Mouse (Mus musculus) heart, adult 18-20 months (tissue): ENCODE measurements at regions not wholly inside any gene's neighbourhood (a gene's known extent, or its start where the extent isn't known, plus 50 kb on each side); places are given as distances from the start of the nearest gene placed in this dataset.

Experiments used
- DNase-seq, 2 experiments: peaks; one replicate each; pipeline ENCODE4 v3.0.0; 2021 to 2022; ENCODE audit warnings: mixed read lengths in 1 of 2

DNA sequence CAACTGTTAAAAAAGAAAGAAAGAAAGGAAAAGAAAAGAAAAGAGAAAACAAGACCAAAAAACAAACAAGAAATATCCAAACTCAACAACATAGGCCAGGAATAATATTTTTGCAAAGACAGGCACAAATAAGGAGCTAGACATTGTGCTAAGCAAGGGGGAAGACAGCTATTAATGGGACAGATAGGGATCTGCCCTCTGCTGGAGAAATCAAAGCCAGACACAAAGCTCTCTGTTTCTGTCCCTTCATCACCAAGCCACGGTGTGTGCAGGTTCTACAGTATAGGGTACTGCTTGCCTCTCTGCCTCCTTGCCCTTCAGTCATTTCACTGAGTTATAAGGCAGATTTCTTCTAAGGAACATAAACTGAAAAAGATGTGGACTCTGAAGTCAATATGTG is 57.8 kb upstream of the Chchd3 start:
- no peak for DNase-seq

DNA sequence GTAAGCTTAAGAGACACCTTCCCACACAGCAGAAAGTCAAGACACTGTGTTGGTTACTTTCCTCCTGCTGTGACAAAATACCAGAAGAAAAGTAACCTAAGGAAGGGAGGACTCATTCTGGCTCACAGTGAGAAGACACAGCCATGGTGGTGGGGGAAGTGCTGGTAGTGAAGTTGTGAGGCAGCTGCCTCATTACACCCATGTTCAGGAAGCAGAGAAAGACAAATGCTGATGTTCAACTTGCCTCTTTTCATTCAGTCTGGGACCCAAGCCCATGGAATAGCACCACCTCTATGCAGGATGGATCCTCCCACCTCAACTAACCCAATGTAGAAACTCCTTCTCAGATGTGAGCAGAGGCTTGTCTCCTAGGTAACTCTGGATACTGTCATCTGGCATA is 60.5 kb upstream of the Chchd3 start:
- DNase-seq: no peak

DNA sequence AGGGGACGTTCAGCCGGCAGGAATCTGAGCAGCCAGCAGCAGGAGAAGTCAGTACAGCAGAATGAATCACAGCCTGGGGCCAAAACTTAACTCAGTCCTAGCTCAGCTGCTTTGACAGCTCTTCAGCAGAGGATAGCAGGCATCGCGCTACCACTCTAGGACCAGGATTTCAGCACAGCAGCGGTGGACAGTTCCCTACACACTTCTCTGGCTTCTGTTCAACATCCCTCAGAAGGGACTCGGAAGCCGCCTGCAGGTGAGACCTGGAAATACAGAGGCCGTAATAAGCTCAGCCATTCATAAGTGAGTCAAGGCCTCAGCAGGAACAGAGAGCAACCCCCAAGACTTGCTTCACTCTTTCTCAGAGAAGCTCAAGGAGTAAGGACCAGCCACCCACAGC is 66.5 kb upstream of the Chchd3 start:
- DNase-seq: peak; percentile 44 to 84

DNA sequence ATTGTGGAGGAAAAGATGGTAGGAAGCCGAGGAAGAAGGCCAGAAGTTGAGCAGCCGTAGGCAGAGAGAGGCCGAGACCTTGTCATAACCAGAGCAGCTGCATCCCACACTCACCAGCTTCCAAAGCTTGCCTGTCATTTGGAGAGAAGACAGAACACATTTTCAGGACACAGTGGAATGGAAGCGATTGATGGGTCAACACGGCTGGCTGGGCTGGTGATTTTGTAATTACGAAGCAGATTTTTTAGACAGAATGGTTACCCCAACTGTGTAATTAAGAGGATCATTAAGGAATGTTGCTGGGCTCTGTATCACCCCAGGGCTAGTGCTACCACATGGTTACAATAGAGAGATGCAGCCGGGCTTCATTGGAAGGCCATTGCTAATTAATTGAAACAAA is 76.8 kb upstream of the Chchd3 start:
- no peak for DNase-seq

DNA sequence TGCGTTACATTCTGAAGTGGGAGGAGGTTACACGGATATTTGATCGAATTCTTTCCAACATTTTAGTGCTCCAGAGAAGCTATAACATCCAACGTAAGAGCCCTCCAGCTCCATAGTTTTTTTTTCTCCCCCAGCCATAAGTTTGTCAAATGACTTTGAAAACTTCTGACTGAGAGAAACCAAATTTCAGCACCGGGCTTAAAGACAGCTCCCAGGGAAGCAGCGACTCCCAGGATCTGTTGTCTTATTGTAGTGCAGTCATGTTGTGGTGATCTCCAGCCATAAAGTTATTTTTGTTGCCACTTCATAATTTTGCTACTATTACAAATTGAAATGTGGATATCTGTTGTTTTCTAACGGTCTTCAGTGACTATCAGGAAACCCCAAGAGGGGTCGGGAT is 77.8 kb upstream of the Chchd3 start:
- DNase-seq: peak in 1 of 2 experiments; percentile 3

DNA sequence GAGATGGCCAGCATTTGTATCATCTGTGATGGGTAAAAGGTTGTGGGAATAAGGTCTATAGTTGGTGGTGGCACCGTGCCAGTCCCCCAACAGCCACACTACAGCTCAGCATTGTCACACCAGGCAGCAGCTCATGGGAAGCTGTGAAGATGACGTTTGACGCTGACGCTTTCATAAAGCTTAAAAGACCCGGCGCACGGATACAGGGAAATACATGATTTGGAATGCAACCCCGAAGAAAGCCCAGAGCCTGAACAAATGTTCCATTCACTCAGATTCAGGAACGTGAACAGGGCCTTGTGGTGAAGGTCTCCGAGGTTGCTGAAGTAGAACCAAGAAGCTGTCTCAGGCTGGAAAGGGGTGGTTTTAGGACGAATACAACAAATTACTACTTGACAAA is 82.4 kb upstream of the Exoc4 start:
- no peak for DNase-seq

DNA sequence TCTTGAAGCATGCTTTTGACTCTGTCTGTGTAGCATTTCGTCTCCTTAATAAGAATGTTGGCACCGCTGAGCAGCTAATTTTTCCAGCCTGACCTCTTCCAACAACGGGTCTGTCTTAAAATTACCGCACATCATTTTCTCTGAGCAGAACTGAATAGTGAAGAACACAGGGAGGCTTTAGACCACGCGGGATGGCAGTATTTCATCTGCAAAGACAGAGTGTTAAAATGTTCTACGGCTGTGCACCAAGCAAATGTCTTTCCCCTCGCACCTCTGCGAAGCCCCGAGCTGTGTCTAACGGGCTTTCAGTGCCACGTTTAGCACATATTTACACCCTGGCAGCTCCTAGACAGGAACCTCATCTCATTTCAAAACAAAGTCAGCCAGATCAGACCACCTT is 75.3 kb upstream of the Exoc4 start:
- no peak for DNase-seq

DNA sequence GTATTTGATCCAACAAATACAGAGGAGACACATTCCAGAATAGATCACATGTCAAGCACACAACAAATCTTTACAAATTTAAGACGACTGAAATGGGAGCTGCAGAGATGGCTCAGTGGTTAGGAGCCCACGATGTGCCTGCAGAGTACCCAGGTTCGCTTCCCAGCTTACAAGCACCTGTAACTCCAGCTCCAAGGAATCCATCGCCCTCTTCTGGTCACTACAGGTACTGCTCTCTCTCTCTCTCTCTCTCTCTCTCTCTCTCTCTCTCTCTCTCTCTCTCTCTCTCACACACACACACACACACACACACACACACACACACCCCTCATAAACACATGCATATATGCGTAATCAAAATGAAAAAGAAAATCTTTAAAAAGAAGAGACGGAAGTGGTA is 74.3 kb upstream of the Exoc4 start:
- DNase-seq: no peak

DNA sequence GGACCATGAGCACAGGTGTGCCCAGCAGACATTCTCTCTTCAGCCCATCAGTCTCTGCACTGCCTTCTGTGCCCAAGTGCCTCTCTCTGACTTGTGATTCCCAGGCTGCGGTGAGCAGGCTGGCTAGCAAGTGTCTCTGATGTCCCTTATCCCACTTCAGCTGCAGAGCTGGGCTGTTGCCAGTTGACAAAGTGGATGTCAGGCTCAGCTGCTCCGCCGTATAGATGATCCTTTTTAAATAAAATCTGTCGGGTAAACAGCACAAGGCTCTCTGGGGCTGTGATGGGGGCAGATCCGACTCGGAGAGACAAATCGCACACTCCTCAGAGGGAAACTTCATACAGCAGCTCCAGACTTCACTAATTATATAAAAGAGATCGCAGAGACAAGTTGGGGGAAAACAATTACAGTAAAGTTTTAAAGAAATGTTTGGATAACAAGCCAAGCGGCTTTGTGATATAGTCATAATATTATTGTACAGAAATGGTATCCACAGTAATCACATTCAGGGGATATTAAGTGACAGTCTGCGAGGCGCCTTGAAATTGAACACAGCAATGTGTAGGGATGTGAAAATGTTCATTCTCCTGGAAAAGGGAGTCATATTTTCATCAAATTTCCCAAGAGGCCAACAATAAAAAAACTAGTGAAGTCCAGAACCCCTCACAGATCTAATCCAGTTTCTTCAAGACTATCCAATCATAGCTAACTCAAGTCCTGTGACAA is 59.2 kb upstream of the Exoc4 start:
- DNase-seq: no peak

DNA sequence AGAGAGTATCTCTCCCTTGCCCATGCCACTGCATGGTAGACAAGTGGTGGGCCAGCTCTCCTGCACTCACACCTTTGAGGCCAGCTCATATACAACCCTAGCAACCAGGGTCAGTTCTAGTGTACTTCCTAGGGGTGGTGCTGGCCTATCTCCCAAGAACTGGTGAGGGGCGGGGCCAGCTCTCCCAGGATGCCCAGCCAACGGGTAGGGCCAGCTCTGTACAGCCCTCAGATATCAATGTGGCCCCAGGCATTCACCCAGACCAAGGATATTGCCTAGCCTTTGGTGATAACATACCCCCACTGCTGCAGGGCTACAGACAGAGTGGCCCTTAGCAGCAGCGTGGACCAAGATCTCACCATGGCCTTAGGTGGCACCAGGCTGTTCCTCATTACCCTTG is 55.1 kb upstream of the Exoc4 start:
- no peak for DNase-seq
